Mouse (Mus musculus): ENCODE data around the gene Klk1b11.
"Not testable (repeated sequence)": the region's sequence is repeated elsewhere in the genome, so short reads cannot be mapped to it uniquely, and the experiment has no call there.

Gene Klk1b11

DNA sequence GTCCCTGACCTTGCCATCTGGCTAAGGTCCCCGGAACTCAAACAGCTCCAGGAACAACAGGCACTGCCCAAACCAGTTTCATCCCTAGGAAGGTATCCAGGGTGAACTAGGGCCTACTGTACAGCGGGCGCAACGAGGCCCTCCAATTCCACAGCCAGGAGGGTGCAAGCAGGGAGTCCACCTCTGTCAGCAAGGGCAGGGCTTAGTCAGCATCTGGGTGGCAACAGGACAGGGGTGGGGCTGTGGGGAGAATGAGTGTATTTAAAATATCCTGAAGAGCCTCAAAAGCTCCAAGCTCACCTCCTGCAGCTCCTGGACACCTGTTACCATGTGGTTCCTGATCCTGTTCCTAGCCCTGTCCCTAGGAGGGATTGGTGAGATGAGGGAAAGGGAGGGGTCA, at the start of gene Klk1b11:
TSS of gene Klk1b11 (plus strand) at position 301 of the 400 bp plus-strand sequence.
- DNase-seq (ENCODE audit: low read depth in 2 of 2, low spot score in 2 of 2) = not testable (repeated sequence)

DNA sequence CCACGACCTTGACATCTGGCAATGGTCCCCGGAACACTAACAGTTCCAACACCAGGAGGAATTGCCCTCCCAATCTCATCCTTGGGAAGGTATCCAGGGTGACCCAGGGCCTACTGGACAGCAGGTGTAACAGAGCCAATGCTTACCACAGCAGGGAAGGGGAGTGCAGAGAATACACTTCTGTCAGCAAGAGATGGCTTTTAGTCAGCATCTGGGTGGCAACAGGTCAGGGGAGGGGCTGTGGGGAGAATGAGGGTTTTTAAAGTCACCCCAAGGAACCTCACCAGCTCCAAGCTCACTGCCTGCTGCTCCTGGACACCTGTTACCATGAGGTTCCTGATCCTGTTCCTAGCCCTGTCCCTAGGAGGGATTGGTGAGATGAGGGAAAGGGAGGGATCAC, 45.3 kb upstream of the Klk1b11 start, which contains the start of gene Klk1b8:
TSS of gene Klk1b8 (plus strand) at position 301 of the 400 bp plus-strand sequence.
- DNase-seq (ENCODE audit: low read depth in 2 of 2, low spot score in 2 of 2) = no peak

DNA sequence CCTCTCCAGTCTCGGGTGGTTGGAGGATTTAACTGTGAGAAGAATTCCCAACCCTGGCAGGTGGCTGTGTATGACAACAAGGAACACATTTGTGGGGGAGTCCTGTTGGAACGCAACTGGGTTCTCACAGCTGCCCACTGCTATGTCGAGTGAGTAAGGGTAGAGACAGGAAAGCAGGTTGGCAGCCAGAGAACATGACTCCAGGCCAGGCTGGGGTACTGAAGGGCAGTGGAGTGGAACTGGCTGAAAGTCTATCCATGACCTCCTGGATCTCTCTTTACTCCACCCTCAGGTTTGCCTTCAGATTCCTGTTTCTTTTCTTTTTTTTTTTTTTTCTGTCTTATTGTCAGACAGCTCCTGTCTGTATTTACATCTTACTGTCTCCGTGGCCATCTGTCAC, 43.0 kb upstream of the Klk1b11 start:
- no peak for DNase-seq (ENCODE audit: low read depth in 2 of 2, low spot score in 2 of 2)

DNA sequence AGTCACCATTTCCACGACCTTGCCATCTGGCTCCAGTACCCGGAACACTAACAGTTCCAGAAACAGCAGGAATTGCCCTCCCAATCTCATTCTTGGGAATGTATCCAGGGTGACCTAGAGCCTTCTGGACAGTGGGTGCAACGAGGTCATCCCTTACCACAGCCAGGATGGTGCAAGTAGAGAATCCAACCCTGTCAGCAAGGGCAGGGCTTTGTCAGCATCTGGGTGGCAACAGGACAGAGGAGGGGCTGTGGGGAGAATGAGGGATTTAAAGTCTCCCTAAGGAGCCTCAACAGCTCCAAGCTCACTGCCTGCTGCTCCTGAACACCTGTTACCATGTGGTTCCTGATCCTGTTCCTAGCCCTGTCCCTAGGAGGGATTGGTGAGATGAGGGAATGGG, 29.2 kb upstream of the Klk1b11 start, which contains the start of gene Klk1b1:
TSS of gene Klk1b1 (plus strand) at position 301 of the 400 bp plus-strand sequence.
- no peak for DNase-seq (ENCODE audit: low read depth in 2 of 2, low spot score in 2 of 2)

DNA sequence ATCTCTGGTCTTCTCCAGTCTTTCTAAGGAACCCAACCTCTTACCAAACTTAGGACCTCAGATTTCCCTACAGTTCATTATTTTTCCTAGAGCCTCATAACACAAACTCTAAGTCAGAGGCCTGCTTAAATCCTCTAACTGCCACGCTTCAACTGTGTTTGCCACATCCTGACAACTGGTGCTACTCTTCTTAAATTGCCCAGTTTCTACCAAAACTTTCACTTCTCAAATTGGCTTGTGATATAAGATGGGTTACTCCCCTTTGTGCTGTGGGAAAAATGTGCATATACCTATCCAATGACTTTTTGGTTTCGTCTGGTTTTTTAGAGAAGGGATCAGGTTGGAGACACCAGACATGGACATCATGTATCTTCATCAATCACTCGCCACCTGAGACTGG, 28.6 kb upstream of the Klk1b11 start:
- no peak for DNase-seq (ENCODE audit: low read depth in 2 of 2, low spot score in 2 of 2)

DNA sequence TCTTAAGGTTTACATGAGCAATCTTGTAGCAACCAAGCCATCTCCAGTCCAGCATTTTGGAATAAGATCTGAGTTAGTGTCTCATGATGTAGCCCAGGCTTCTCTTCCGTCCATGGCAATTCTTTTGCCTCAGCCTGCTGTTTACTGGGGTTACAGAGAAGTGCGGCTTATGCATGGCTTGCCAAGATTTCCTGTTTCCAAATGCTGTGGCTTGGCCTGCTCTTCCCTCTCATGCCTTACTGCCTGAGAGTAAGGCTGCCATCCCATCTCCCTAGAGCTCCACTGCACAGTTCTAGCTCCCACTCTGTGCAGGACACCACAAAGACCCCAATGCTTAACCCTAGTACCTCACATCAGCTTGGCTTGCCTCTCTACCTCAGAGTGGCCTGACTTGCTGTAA, 28.1 kb upstream of the Klk1b11 start:
- DNase-seq (ENCODE audit: low read depth in 2 of 2, low spot score in 2 of 2) = no peak

DNA sequence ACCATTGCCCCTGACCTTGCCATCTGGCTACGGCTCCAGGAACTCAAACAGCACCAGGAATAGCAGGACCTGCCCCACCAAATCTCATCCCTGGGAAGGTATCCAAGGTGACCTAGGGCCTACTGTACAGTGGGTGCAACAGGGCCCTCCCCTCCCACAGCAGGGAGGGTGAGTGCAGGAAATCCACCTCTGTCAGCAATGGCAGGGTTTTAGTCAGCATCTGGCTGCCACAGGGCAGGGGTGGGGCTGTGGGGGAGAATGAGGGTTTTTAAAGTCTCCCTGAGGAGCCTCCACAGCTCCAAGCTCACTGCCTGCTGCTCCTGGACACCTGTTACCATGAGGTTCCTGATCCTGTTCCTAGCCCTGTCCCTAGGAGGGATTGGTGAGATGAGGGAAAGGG, 19.9 kb upstream of the Klk1b11 start, which contains the start of gene Klk1b9:
TSS of gene Klk1b9 (plus strand) at position 301 of the 400 bp plus-strand sequence.
- not testable (repeated sequence) for DNase-seq (ENCODE audit: low read depth in 2 of 2, low spot score in 2 of 2)

DNA sequence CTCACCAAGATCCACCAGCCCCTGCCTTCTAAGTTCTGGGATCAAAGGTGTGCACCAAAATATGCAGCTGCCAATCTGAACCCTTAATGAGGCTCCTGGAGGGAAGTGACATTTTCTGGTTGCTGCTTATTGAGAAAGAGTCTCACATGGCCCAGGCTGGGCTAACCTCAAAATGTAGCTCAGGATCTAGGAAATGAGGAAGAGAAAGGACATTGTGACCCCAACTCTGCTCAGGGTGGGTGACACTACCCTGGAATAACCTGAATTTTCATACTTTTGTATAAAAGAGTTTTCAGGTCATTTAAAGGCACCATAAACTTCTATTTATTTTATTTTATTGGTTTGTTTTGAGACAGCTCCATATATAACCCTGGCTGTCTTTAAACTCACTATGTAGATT, 10.0 kb upstream of the Klk1b11 start:
- DNase-seq (ENCODE audit: low read depth in 2 of 2, low spot score in 2 of 2) = no peak

DNA sequence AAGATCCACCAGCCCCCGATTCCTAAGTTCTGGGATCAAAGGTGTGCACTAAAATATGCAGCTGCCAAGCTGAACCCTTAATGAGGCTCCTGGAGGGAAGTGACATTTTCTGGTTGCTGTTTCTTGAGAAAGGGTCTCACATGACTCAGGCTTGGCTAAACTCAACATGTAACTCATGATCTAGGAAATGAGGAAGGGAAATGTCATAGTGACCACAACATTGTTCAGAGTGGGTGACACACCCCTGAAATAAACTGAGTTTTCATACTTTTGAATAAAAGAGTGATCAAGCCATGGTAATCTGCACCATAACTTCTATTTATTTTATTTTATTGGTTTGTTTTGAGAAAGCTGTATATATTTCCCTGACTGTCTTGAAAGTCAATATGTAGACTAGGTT, 856 bp upstream of the Klk1b11 start:
- not testable (repeated sequence) for DNase-seq (ENCODE audit: low read depth in 2 of 2, low spot score in 2 of 2)

DNA sequence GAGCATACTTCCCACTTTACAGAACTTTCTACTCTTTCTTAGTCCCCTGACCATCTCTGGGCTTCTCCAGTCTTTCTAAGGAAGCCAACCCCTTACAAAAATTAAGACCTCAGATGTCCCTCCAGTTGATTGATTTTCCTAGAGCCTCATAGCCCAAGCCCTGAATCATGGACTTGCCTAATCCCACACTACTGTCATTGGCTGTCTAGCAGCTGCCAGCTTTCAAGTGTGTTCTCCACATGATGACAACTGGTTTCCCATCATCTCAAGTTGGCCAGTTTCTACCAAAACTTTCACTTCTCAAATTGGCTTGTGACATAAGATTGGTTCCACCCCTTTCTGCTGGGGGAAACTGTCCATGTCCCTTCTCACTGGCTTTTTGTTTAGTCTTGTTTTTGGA, 9.2 kb downstream of the Klk1b11 start:
- DNase-seq (ENCODE audit: low read depth in 2 of 2, low spot score in 2 of 2) = no peak

DNA sequence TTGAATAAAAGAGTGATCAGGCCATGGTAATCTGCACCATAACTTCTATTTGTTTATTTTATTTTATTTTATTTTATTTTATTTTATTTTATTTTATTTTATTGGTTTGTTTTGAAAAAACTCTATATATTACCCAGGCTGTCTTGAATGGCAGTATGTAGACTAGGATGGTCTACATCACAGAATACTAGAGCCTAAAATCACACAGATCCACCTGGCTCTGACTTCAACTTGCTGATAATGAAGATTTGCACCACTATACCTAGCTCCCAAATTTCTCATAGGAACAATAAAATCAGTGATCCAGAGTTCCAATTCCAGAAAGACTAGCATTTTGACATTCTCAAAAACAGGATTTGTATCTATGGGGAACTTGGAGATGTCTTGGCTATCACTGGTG, 16.2 kb downstream of the Klk1b11 start, which contains the start of gene Klk1b26:
TSS of gene Klk1b26 (plus strand) at position 301 of the 400 bp plus-strand sequence.
- DNase-seq (ENCODE audit: low read depth in 2 of 2, low spot score in 2 of 2) = not testable (repeated sequence)

DNA sequence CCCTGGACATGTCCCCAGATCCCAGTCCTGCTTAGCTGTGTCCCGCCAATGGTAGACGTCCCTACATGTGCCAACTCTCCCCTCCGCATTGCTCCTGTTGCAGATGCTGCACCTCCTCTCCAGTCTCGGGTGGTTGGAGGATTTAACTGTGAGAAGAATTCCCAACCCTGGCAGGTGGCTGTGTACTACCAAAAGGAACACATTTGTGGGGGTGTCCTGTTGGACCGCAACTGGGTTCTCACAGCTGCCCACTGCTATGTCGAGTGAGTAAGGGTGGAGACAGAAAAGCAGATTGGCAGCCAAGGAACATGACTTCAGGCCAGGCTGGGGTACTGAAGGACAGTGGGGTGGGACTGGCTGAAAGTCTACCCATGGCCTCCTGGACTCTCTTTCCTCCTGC, 19.0 kb downstream of the Klk1b11 start:
- DNase-seq (ENCODE audit: low read depth in 2 of 2, low spot score in 2 of 2) = not testable (repeated sequence)

DNA sequence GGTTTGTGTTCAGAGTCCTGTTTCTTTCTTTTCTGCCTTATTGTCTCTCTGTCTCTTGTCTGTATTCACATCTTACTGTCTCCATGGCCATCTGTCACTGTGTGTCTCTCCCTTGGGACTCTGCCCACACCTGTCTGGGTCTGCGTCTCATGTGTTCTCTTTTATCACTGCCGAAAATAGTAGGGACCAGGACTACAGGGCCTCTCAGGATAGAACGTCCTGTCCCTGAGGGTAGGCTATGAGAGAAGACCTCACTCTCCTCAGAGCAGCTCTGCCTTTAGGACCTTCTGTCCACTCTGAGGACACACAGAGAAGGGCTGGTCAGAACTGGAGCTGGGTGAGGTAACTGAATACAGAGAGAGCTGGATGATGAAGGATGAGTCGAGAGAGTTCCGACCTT, 19.4 kb downstream of the Klk1b11 start:
- no peak for DNase-seq (ENCODE audit: low read depth in 2 of 2, low spot score in 2 of 2)

Measured in CD8-positive naive resting alpha-beta T cell, adult 2 months (primary cell).